Mouse (Mus musculus) liver, embryonic 14.5 days (tissue): ENCODE results near the gene Rbp4.

Experiments used
- CTCF ChIP-seq: IDR thresholded peaks from 2 replicates; pipeline ENCODE4 v1.5.1; 2016; ENCODE audit warnings: antibody characterized with exemption, low read depth, control low read depth
- EP300 ChIP-seq: IDR thresholded peaks from 2 replicates; pipeline ENCODE4 v1.6.1; 2016; ENCODE audit warnings: antibody characterized with exemption, low read depth

GRCm38 (mm10) chr19:38125219-38125610 lies at the start of gene Rbp4:
- TF ChIP-seq CTCF (no peak), EP300 (no peak)
